Mouse (Mus musculus): ENCODE results near the gene 1700025B11Rik. TPM values are rescaled to one million over a fixed set of nuclear protein-coding genes. Genes with fewer than 3 reads are reported as not detected.

Gene 1700025B11Rik
- not detected in 2 replicates for polyA plus RNA-seq (2014; fragmentation: Nextera tagmentation; extraction: Ambion mirVana)

DNA sequence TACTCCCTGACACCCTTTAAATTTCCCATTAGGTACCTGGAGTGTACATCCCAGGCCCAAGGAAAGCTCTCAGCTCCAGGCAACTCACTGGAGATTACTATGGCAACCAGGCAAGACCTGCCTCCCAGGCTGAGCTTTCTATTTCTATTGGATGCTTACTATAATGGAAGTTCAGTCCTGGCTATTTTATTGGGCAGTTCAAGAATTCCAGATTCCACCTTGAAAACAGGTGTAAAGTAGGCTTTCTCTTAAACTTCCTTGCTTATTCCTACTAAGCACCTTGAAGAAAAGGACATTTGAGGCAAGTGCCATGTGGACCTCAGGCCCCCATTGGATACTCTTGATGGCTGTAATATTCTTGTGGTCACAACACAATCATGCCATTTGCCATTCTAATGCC lies at the start of gene 1700025B11Rik:
Gene 1700025B11Rik, minus strand, starts transcription at position 101 of the 400 bp plus-strand sequence.
- ATAC-seq (ENCODE audit: low FRiP score) = no peak
- H3K36me3 ChIP-seq (replicated peaks; ENCODE audit: control insufficient read depth, insufficient read depth) = no peaks in the 10 kb centered on the region

DNA sequence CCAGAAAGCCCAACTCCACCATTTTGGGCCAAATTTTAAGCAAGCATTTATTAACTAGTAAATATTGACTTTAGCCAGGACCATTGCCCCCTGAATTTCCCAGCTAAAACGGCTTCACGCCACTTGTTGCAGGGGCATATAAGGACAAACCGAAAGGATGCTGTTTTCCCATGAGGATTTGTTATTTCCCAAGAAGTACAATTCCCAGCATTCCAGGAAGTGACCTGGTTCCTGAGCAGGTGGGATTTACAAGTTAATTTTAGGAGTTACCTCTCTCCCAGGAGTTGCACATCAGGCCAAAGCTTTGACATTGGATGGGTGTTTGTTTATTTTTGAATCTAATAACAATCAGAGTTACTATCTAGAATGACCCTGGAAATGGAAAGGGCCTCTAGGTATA lies 44.4 kb upstream of the 1700025B11Rik start:
- H3K4me3 ChIP-seq (replicated peaks; ENCODE audit: low read length) = no peak overlapping the region
- no peaks in the 10 kb centered on the region for H3K27me3 ChIP-seq (ENCODE audit: control insufficient read depth, insufficient read depth, low read length)
- WGBS = 96% methylated on average over 3 of the region's 3 CpGs
- H3K9me3 ChIP-seq (ENCODE audit: control insufficient read depth, low read length) = no peaks in the 10 kb centered on the region
- no peaks in the 10 kb centered on the region for H3K4me1 ChIP-seq (replicated peaks; ENCODE audit: control insufficient read depth, insufficient read depth, low read length)
- H3K9ac ChIP-seq = no peak overlapping the region
- no peak for DNase-seq (ENCODE audit: low spot score)
- H3K4me2 ChIP-seq (replicated peaks) = no peak overlapping the region
- H3K27ac ChIP-seq = no peak overlapping the region
- no peak for ATAC-seq (ENCODE audit: low FRiP score)
- H3K36me3 ChIP-seq (replicated peaks; ENCODE audit: control insufficient read depth, insufficient read depth) = no peaks in the 10 kb centered on the region

More for the DNA sequence above, at the start of gene 1700025B11Rik:
- H3K4me2 ChIP-seq (replicated peaks) = no peak within 1 kb of the TSS
- DNase-seq (ENCODE audit: low spot score) = no peak
- no peak within 1 kb of the TSS for H3K27ac ChIP-seq
- H3K9ac ChIP-seq = no peak within 1 kb of the TSS
- no peaks in the 10 kb centered on the region for H3K4me1 ChIP-seq (replicated peaks; ENCODE audit: control insufficient read depth, insufficient read depth, low read length)
- H3K4me3 ChIP-seq (replicated peaks; ENCODE audit: low read length) = no peak within 1 kb of the TSS
- no peaks in the 10 kb centered on the region for H3K27me3 ChIP-seq (ENCODE audit: control insufficient read depth, insufficient read depth, low read length)
- no peaks in the 10 kb centered on the region for H3K9me3 ChIP-seq (ENCODE audit: control insufficient read depth, low read length)

DNA sequence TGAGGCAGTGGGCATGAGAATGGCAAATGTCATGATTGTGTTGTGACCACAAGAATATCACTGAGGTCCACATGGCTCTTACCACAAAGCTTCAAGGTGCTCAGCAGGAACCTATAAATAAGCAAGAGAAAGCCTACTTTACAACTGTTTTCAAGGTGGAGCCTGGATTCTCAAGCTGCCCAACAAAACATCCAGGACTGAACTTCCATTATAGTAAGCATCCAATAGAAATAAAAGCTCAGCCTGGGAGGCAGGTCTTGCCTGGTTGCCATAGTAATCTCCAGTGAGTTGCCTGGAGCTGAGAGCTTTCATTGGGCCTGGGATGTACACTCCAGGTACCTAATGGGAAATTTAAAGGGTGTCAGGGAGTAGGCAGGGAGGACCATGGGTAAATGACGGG lies 37.3 kb upstream of the 1700025B11Rik start, which contains the start of gene Gm36245:
Gene Gm36245, plus strand, starts transcription at position 301 of the 400 bp plus-strand sequence.
- Histone ChIP-seq H3K36me3 (replicated peaks; ENCODE audit: control insufficient read depth, insufficient read depth) (no peaks in the 10 kb centered on the region), H3K4me1 (replicated peaks; ENCODE audit: control insufficient read depth, insufficient read depth, low read length) (no peaks in the 10 kb centered on the region), H3K9me3 (ENCODE audit: control insufficient read depth, low read length) (no peaks in the 10 kb centered on the region), H3K27ac (no peak within 1 kb of the TSS), H3K9ac (no peak within 1 kb of the TSS), H3K4me2 (replicated peaks) (no peak within 1 kb of the TSS), H3K27me3 (ENCODE audit: control insufficient read depth, insufficient read depth, low read length) (no peaks in the 10 kb centered on the region), H3K4me3 (replicated peaks; ENCODE audit: low read length) (no peak within 1 kb of the TSS)
- ATAC-seq (ENCODE audit: low FRiP score) (no peak), DNase-seq (ENCODE audit: low spot score) (no peak)
- WGBS = 93% methylated on average over 1 of the region's 1 CpGs

DNA sequence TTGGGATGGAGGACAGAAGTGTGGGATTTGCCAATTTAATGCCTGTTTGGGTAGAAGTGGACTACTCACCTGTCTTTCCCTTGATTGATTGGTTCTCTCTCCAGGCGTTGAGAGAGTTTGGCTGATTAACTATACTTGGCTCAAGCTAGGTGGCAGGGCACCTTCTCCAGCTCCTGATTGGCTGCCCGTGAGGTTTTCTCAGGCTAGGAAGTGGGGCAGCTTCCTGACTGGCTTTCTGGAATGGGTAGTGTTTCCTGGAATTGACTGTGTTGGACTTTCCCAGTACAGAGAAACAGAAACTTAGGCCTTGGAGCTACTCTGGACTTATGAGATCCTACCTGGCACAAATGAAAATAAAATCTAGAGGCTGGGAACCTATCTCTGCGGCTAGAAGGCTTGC lies 36.7 kb upstream of the 1700025B11Rik start:
- ATAC-seq (ENCODE audit: low FRiP score) (no peak), DNase-seq (ENCODE audit: low spot score) (no peak)
- H3K4me1 ChIP-seq (replicated peaks; ENCODE audit: control insufficient read depth, insufficient read depth, low read length) = no peaks in the 10 kb centered on the region
- H3K9ac ChIP-seq = no peak overlapping the region
- 71% methylated on average over 3 of the region's 3 CpGs for WGBS
- H3K4me2 ChIP-seq (replicated peaks) = no peak overlapping the region
- no peak overlapping the region for H3K27ac ChIP-seq
- no peaks in the 10 kb centered on the region for H3K36me3 ChIP-seq (replicated peaks; ENCODE audit: control insufficient read depth, insufficient read depth)
- H3K4me3 ChIP-seq (replicated peaks; ENCODE audit: low read length) = no peak overlapping the region
- no peaks in the 10 kb centered on the region for H3K9me3 ChIP-seq (ENCODE audit: control insufficient read depth, low read length)
- H3K27me3 ChIP-seq (ENCODE audit: control insufficient read depth, insufficient read depth, low read length) = no peaks in the 10 kb centered on the region

DNA sequence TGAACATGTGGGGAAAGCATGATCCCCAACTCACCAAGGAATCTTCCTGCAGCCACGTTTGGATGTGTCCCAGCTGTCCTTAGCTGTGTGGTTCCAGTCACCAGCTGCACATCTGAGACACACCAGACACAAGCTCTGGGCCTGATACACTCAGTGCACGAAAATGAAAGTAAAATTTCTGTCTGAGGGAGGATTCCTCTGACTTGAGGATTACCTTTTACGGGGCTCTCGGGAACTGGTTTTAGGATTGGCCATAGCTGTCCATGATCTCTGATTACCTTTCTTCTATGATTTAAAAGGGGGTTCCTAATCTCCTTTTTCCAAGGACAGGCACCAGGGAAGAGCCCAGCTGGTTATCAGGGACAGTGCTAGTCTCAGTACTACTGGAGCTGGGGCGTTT lies 34.3 kb upstream of the 1700025B11Rik start, which contains the start of gene Apol10b:
Gene Apol10b, minus strand, starts transcription at position 165 of the 400 bp plus-strand sequence.
- Histone ChIP-seq H3K4me3 (replicated peaks; ENCODE audit: low read length) (no peak within 1 kb of the TSS), H3K36me3 (replicated peaks; ENCODE audit: control insufficient read depth, insufficient read depth) (no peaks in the 10 kb centered on the region), H3K9ac (no peak within 1 kb of the TSS), H3K4me2 (replicated peaks) (no peak within 1 kb of the TSS), H3K27ac (no peak within 1 kb of the TSS), H3K9me3 (ENCODE audit: control insufficient read depth, low read length) (no peaks in the 10 kb centered on the region), H3K27me3 (ENCODE audit: control insufficient read depth, insufficient read depth, low read length) (no peaks in the 10 kb centered on the region), H3K4me1 (replicated peaks; ENCODE audit: control insufficient read depth, insufficient read depth, low read length) (no peaks in the 10 kb centered on the region)
- WGBS = 72% methylated on average over 5 of the region's 5 CpGs
- no peak for ATAC-seq (ENCODE audit: low FRiP score)
- DNase-seq (ENCODE audit: low spot score) = no peak

DNA sequence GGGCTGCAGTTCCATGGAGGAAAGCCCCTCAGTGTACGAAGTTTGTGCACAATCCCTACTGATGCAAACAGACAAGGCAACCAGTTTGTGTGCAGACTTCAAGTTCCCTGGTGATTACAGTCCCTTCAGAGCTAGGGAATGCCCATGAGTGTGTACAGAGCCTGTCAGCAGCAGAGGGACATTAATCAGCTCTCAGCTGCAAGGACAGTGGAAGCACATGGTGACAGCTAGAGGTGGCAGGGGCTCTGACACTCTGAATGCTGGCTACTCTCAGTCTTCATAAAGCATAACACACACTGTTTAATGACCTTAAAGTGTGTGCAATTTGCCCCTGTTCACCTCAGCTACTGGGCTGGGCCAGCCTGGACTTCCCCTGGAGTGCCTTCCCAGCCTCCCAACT lies 31.9 kb upstream of the 1700025B11Rik start:
- H3K27me3 ChIP-seq (ENCODE audit: control insufficient read depth, insufficient read depth, low read length) = no peaks in the 10 kb centered on the region

DNA sequence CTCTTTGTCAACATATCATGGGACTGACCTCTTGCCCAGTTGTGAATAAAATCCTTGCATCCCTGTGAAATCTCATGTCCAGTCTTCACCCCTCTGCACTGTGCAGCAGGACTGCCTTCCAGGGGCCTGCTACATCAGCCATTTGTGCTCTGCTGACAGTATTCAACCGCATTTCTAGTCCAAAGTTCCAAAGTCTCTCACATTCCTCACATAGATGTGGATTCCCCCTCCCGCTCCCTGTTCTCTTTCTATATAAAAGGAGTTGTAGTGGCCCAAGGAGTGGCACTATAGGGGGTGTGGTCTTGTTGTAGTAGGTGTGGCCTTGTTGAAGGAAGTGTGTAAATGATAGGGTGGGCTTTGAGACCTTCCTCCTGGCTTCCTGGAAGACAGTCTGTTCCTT lies 29.2 kb upstream of the 1700025B11Rik start:
- H3K9me3 ChIP-seq (ENCODE audit: control insufficient read depth, low read length) = no peaks in the 10 kb centered on the region
- H3K4me1 ChIP-seq (replicated peaks; ENCODE audit: control insufficient read depth, insufficient read depth, low read length) = no peaks in the 10 kb centered on the region
- ATAC-seq (ENCODE audit: low FRiP score) (no peak), DNase-seq (ENCODE audit: low spot score) (no peak)
- no peaks in the 10 kb centered on the region for H3K36me3 ChIP-seq (replicated peaks; ENCODE audit: control insufficient read depth, insufficient read depth)
- H3K4me2 ChIP-seq (replicated peaks) = no peak overlapping the region
- no peaks in the 10 kb centered on the region for H3K27me3 ChIP-seq (ENCODE audit: control insufficient read depth, insufficient read depth, low read length)
- H3K27ac ChIP-seq = no peak overlapping the region
- H3K4me3 ChIP-seq (replicated peaks; ENCODE audit: low read length) = no peak overlapping the region
- H3K9ac ChIP-seq = no peak overlapping the region
- 85% methylated on average over 2 of the region's 2 CpGs for WGBS

More for the DNA sequence above, 31.9 kb upstream of the 1700025B11Rik start:
- Histone ChIP-seq H3K9ac (no peak overlapping the region), H3K4me2 (replicated peaks) (no peak overlapping the region), H3K36me3 (replicated peaks; ENCODE audit: control insufficient read depth, insufficient read depth) (no peaks in the 10 kb centered on the region), H3K27ac (no peak overlapping the region), H3K4me3 (replicated peaks; ENCODE audit: low read length) (no peak overlapping the region), H3K4me1 (replicated peaks; ENCODE audit: control insufficient read depth, insufficient read depth, low read length) (no peaks in the 10 kb centered on the region), H3K9me3 (ENCODE audit: control insufficient read depth, low read length) (no peaks in the 10 kb centered on the region)
- DNase-seq (ENCODE audit: low spot score) (no peak), ATAC-seq (ENCODE audit: low FRiP score) (no peak)
- 79% methylated on average over 1 of the region's 1 CpGs for WGBS

DNA sequence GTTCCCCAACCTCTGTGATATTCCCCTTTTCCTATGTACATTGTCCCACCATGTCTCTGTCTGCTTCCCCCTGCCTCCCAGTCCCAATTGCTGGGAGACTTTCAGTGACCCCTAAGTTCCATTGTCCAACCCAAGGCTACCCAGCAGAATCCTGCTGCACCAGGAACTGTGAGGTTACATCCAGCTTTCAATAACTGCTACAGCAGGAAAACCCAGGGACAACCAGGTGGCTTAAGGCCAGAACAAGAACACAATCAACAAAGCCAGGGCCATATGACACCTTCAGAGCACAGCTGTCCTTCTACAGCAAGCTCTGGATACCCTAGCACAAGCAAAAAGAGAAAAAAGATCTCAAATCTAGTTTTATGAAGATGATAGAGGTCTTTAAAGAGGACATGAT lies 27.3 kb upstream of the 1700025B11Rik start:
- ATAC-seq (ENCODE audit: low FRiP score) = no peak
- Histone ChIP-seq H3K4me2 (replicated peaks) (no peak overlapping the region), H3K27me3 (ENCODE audit: control insufficient read depth, insufficient read depth, low read length) (no peaks in the 10 kb centered on the region), H3K4me1 (replicated peaks; ENCODE audit: control insufficient read depth, insufficient read depth, low read length) (no peaks in the 10 kb centered on the region), H3K9ac (no peak overlapping the region), H3K36me3 (replicated peaks; ENCODE audit: control insufficient read depth, insufficient read depth) (no peaks in the 10 kb centered on the region), H3K4me3 (replicated peaks; ENCODE audit: low read length) (no peak overlapping the region), H3K9me3 (ENCODE audit: control insufficient read depth, low read length) (no peaks in the 10 kb centered on the region), H3K27ac (no peak overlapping the region)
- DNase-seq (ENCODE audit: low spot score) = no peak

DNA sequence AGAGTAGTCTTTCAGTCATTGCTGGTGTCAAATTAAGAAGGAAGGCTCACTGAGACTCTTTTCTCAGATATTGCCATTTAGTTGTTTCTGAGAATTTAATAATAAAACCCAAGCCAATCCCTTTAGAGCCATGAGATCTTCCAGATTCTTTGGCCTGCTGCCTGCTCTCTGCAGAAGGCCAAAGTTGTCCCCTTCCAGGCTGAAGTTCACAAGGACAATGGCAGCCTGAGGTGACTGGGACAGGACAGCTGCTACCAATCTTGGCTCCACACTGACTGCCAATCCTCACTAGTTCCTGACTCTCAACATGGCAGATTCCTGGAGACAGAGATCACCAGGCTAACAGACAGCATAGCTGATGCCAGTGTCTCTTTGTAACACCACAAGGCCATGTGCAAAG lies 25.3 kb upstream of the 1700025B11Rik start:
- H3K36me3 ChIP-seq (replicated peaks; ENCODE audit: control insufficient read depth, insufficient read depth) = no peaks in the 10 kb centered on the region
- ATAC-seq (ENCODE audit: low FRiP score) (no peak), DNase-seq (ENCODE audit: low spot score) (no peak)
- H3K27me3 ChIP-seq (ENCODE audit: control insufficient read depth, insufficient read depth, low read length) = no peaks in the 10 kb centered on the region
- no peak overlapping the region for H3K27ac ChIP-seq
- no peaks in the 10 kb centered on the region for H3K4me1 ChIP-seq (replicated peaks; ENCODE audit: control insufficient read depth, insufficient read depth, low read length)
- no peak overlapping the region for H3K4me3 ChIP-seq (replicated peaks; ENCODE audit: low read length)
- H3K9ac ChIP-seq = no peak overlapping the region
- 0 out of 2 replicates have a peak, but pooled peaks cover 5% of the 10 kb centered on the region for H3K9me3 ChIP-seq (ENCODE audit: control insufficient read depth, low read length)
- no peak overlapping the region for H3K4me2 ChIP-seq (replicated peaks)

DNA sequence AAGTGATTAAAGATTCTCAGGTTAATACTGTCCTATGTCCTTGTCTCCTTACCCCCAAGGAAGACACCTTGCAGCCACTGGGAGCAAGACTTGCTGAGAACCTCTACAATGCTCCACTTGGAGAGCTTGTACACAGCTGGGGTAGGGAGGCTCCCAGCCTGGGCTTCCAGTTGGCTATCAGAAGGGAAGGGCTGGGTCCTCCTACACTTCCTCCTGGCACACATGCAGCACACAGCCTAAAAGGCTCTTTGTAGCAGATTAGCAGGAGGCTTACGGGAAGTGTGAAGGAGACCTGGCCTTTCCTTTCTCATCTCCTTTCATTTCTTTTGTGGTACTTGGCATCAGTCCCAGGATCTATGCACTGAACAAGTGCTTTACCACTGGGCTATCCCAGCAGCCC lies 20.0 kb upstream of the 1700025B11Rik start:
- H3K9me3 ChIP-seq (ENCODE audit: control insufficient read depth, low read length) = 0 out of 2 replicates have a peak, but pooled peaks cover 5% of the 10 kb centered on the region
- no peak for DNase-seq (ENCODE audit: low spot score)
- 28% methylated on average over 1 of the region's 1 CpGs for WGBS
- no peaks in the 10 kb centered on the region for H3K27me3 ChIP-seq (ENCODE audit: control insufficient read depth, insufficient read depth, low read length)
- H3K4me3 ChIP-seq (replicated peaks; ENCODE audit: low read length) = no peak overlapping the region
- H3K4me2 ChIP-seq (replicated peaks) = no peak overlapping the region
- H3K36me3 ChIP-seq (replicated peaks; ENCODE audit: control insufficient read depth, insufficient read depth) = no peaks in the 10 kb centered on the region
- 0 out of 2 replicates have a peak, but pooled peaks cover 4% of the 10 kb centered on the region for H3K4me1 ChIP-seq (replicated peaks; ENCODE audit: control insufficient read depth, insufficient read depth, low read length)
- no peak overlapping the region for H3K27ac ChIP-seq
- no peak; the same call in 1 of the 2 replicates for ATAC-seq (ENCODE audit: low FRiP score)
- no peak overlapping the region for H3K9ac ChIP-seq
